Mouse (Mus musculus): ENCODE measurements around the gene Gm28308.

GRCm38 (mm10) chr6:52246916-52247315, 33.8 kb upstream of the Gm28308 start:
- TF ChIP-seq GATA1 (IDR thresholded peaks at IDR 0.05; ENCODE audit: low read length) (no peak), TAL1 (IDR thresholded peaks at IDR 0.05; ENCODE audit: low read length) (no peak)
